Mouse (Mus musculus) gastrocnemius, postnatal 14 days (tissue): Measurements from ENCODE around the gene Nwd1. TPM values are rescaled to one million over a fixed set of nuclear protein-coding genes. Genes with fewer than 3 reads are reported as not detected.
A peak's percentile ranks its signal among the peaks of the same experiment; 100 is the strongest.
"Not testable (repeated sequence)": the region's sequence is repeated elsewhere in the genome, so short reads cannot be mapped to it uniquely, and the experiment has no call there.

Source experiments
- DNase-seq: peaks from one replicate; pipeline ENCODE4 v3.0.0; 2021; ENCODE audit warnings: mixed read lengths
- intact Hi-C: fragments of 180-260 bp; cut with DNase I; formaldehyde crosslinking; loops from one replicate; pipeline ENCODE4 v1.15.1; 2025; ENCODE audit warnings: low total_unique reads
- long read RNA-seq, 2 experiments: library from polyadenylated mRNA; stranded (forward); transcript quantifications; one replicate each; pipeline ENCODE4 v2.0.0; 2021
- total RNA-seq, 2 experiments: library from RNA; stranded (reverse); gene quantifications; 2 replicates each; pipeline ENCODE4 v1.2.3; 2021

Nwd1 gene
- under 1 TPM; 0.47 to 0.53 TPM for total RNA-seq
- long read RNA-seq, experiment 1, partial matches to known transcripts, result 0 of 2 reads
- long read RNA-seq, experiment 1, other reads (novel, unspliced or antisense), result 2 of 2 reads
- long read RNA-seq, experiment 2, partial matches to known transcripts, result 0 of 1 reads
- long read RNA-seq, experiment 2, other reads (novel, unspliced or antisense), result 1 of 1 reads

- intact Hi-C loops, result no loop called here
- DNase-seq, result peak; percentile 85
Observed at GRCm38 (mm10) chr8:72646060-72646767, at the start of gene Nwd1. Gene Nwd1 (plus strand): TSS chr8:72646711.

GRCm38 (mm10) chr8:72642885-72643284, 3.6 kb upstream of the Nwd1 start:
- intact Hi-C loops, result no loop called here
- DNase-seq, result no peak

- DNase-seq, result no peak
- intact Hi-C loops, result no loop called here
Observed at GRCm38 (mm10) chr8:72644601-72645000, 1.9 kb upstream of the Nwd1 start.

- intact Hi-C loops, result no loop called here
- DNase-seq, result no peak
Observed at GRCm38 (mm10) chr8:72646768-72647143, 245 bp downstream of the Nwd1 start.

- intact Hi-C loops, result no loop called here
- no peak for DNase-seq
Observed at GRCm38 (mm10) chr8:72650697-72651096, 4.2 kb downstream of the Nwd1 start.

GRCm38 (mm10) chr8:72654565-72655521, 8.3 kb downstream of the Nwd1 start:
- intact Hi-C loops, result no loop called here
- DNase-seq, result no peak

GRCm38 (mm10) chr8:72655522-72655912, 9.0 kb downstream of the Nwd1 start:
- intact Hi-C loops, result no loop called here
- no peak for DNase-seq

- DNase-seq, result no peak
- intact Hi-C loops, result no loop called here
Observed at GRCm38 (mm10) chr8:72659967-72660366, 13.5 kb downstream of the Nwd1 start.

GRCm38 (mm10) chr8:72664107-72664652, 17.7 kb downstream of the Nwd1 start:
- intact Hi-C loops, result no loop called here
- DNase-seq, result no peak

- DNase-seq, result no peak
- intact Hi-C loops, result no loop called here
Observed at GRCm38 (mm10) chr8:72664757-72665156, 18.2 kb downstream of the Nwd1 start.

GRCm38 (mm10) chr8:72665405-72665804, 18.9 kb downstream of the Nwd1 start:
- intact Hi-C loops, result no loop called here
- no peak for DNase-seq

- DNase-seq, result no peak
- intact Hi-C loops, result no loop called here
Observed at GRCm38 (mm10) chr8:72668925-72669324, 22.4 kb downstream of the Nwd1 start.

- intact Hi-C loops, result no loop called here
- DNase-seq, result no peak
Observed at GRCm38 (mm10) chr8:72672802-72673201, 26.3 kb downstream of the Nwd1 start.

GRCm38 (mm10) chr8:72674184-72674583, 27.7 kb downstream of the Nwd1 start:
- intact Hi-C loops, result no loop called here
- DNase-seq, result no peak

- DNase-seq, result no peak
- intact Hi-C loops, result no loop called here
Observed at GRCm38 (mm10) chr8:72676436-72676835, 29.9 kb downstream of the Nwd1 start.

GRCm38 (mm10) chr8:72676844-72677243, 30.3 kb downstream of the Nwd1 start:
- intact Hi-C loops, DNase-seq: not testable (repeated sequence)

- intact Hi-C loops, result no loop called here
- DNase-seq, result no peak
Observed at GRCm38 (mm10) chr8:72677331-72677730, 30.8 kb downstream of the Nwd1 start.

GRCm38 (mm10) chr8:72680133-72680532, 33.6 kb downstream of the Nwd1 start:
- intact Hi-C loops, result loop anchor here (2.0 kb wide), 1 partner anchor 65 kb away; no protein-coding TSS in a partner anchor
- peak; percentile 41 for DNase-seq

GRCm38 (mm10) chr8:72682051-72682687, 35.7 kb downstream of the Nwd1 start:
- no peak for DNase-seq
- intact Hi-C loops, result no loop called here
